Mouse (Mus musculus) myocyte (in vitro differentiated cells): ENCODE data around the gene Nsd2. TPM values are rescaled to one million over a fixed set of nuclear protein-coding genes. Genes with fewer than 3 reads are reported as not detected.

Experiments
- H3K27me3 ChIP-seq: one replicate; pipeline ENCODE4 v1.6.1; 2011; ENCODE audit not compliant: control insufficient read depth, insufficient read depth, insufficient read length
- H3K36me3 ChIP-seq: one replicate; pipeline ENCODE4 v1.6.1; 2011; ENCODE audit not compliant: control insufficient read depth, insufficient read depth
- H3K4me2 ChIP-seq: one replicate; pipeline ENCODE4 v1.6.1; 2011; ENCODE audit warnings: low read depth, control low read depth
- H3K4me3 ChIP-seq: one replicate; pipeline ENCODE4 v1.5.1; 2011; ENCODE audit warnings: mild to moderate bottlenecking, control low read depth, moderate library complexity
- H3K79me2 ChIP-seq: one replicate; pipeline ENCODE4 v1.6.1; 2011; ENCODE audit not compliant: control insufficient read depth, insufficient read depth
- H3ac ChIP-seq: one replicate; pipeline ENCODE4 v1.6.1; 2011; ENCODE audit not compliant: control insufficient read depth, insufficient read length
- CEBPB ChIP-seq: IDR thresholded peaks from 2 replicates; pipeline ENCODE4 v1.6.1; 2011; ENCODE audit warnings: mild to moderate bottlenecking, moderate library complexity; ENCODE audit not compliant: poor library complexity, insufficient read depth, severe bottlenecking
- E2F4 ChIP-seq: IDR thresholded peaks from one replicate; pipeline ENCODE4 v1.6.1; 2011; ENCODE audit warnings: mild to moderate bottlenecking, control low read depth, moderate library complexity; ENCODE audit not compliant: insufficient read depth
- MAX ChIP-seq: IDR thresholded peaks from one replicate; pipeline ENCODE4 v1.6.1; 2011; ENCODE audit warnings: low read depth, mild to moderate bottlenecking, control low read depth
- MYOD1 ChIP-seq, 3 experiments: IDR thresholded peaks; one replicate each; pipeline ENCODE4 v1.6.1; 2011; ENCODE audit warnings: control low read depth in 2 of 3, low read depth in 2 of 3, mild to moderate bottlenecking in 2 of 3, moderate library complexity in 1 of 3; ENCODE audit not compliant: insufficient read length in 2 of 3, control insufficient read depth in 1 of 3
- MYOG ChIP-seq, 3 experiments: IDR thresholded peaks; one replicate each; pipeline ENCODE4 v1.6.1; 2011; ENCODE audit warnings: control low read depth in 2 of 3, low read depth in 2 of 3, mild to moderate bottlenecking in 2 of 3; ENCODE audit not compliant: insufficient read length in 2 of 3, control insufficient read depth in 1 of 3, insufficient read depth in 1 of 3
- POLR2A ChIP-seq: IDR thresholded peaks from one replicate; pipeline ENCODE4 v1.6.1; 2011; ENCODE audit warnings: low read depth, mild to moderate bottlenecking, control low read depth, moderate library complexity; ENCODE audit not compliant: insufficient read length
- POLR2AphosphoS2 ChIP-seq: IDR thresholded peaks from one replicate; pipeline ENCODE4 v1.6.1; 2011; ENCODE audit warnings: low read depth, control low read depth; ENCODE audit not compliant: insufficient read length
- REST ChIP-seq: IDR thresholded peaks from one replicate; pipeline ENCODE4 v1.6.1; 2011; ENCODE audit warnings: mild to moderate bottlenecking, control low read depth, moderate library complexity; ENCODE audit not compliant: insufficient read depth, insufficient read length
- SRF ChIP-seq: IDR thresholded peaks from one replicate; pipeline ENCODE4 v1.6.1; 2011; ENCODE audit warnings: low read depth; ENCODE audit not compliant: control insufficient read depth, insufficient read length
- TCF12 ChIP-seq: IDR thresholded peaks from one replicate; pipeline ENCODE4 v1.6.1; 2011; ENCODE audit warnings: mild to moderate bottlenecking, control low read depth; ENCODE audit not compliant: poor library complexity, insufficient read depth, severe bottlenecking
- TCF3 ChIP-seq: IDR thresholded peaks from one replicate; pipeline ENCODE4 v1.6.1; 2011; ENCODE audit warnings: low read depth, control low read depth; ENCODE audit not compliant: insufficient read length
- USF1 ChIP-seq: IDR thresholded peaks from one replicate; pipeline ENCODE4 v1.6.1; 2011; ENCODE audit warnings: low read depth, mild to moderate bottlenecking, control low read depth, moderate library complexity
- polyA plus RNA-seq: library from polyadenylated mRNA; unstranded; fragments of >200 nt; fragmentation: generic; extraction: Trizol; gene quantifications from one replicate; pipeline ENCODE4 v1.2.1, GENCODE M21; 2012; ENCODE audit warnings: missing spikeins

Nsd2 gene
- polyA plus RNA-seq = 23.9 TPM

- Histone ChIP-seq H3K4me3 (peak within 1 kb of the TSS; percentile 54), H3K4me2 (peak within 1 kb of the TSS; percentile 98), H3K79me2 (peaks cover 39% of the 10 kb centered on the region), H3K36me3 (no peaks in the 10 kb centered on the region), H3K27me3 (no peaks in the 10 kb centered on the region), H3ac (peak within 1 kb of the TSS; percentile 89)
- TF ChIP-seq MYOG (IDR thresholded peaks at IDR 0.05; ENCODE audit: control insufficient read depth in 1 of 3, insufficient read depth in 1 of 3, insufficient read length in 2 of 3, low read depth in 2 of 3) (peak in 2 of 3 experiments; percentile 13 to 48), TCF12 (no peak), SRF (no peak), CEBPB (no peak), POLR2A (peak; percentile 63), POLR2AphosphoS2 (peak; percentile 48), REST (no peak), MYOD1 (IDR thresholded peaks at IDR 0.05; ENCODE audit: control insufficient read depth in 1 of 3, insufficient read length in 2 of 3, low read depth in 2 of 3) (peak in 2 of 3 experiments; percentile 30 to 58), E2F4 (peak; percentile 92)
Measured at GRCm38 (mm10) chr5:33819876-33820732, at the start of gene Nsd2. Nsd2 (plus strand) TSS chr5:33820725.

- H3K4me2 ChIP-seq = no peak overlapping the region
- TF ChIP-seq TCF12 (no peak), REST (no peak), MYOD1 (IDR thresholded peaks at IDR 0.05; ENCODE audit: control insufficient read depth in 1 of 3, insufficient read length in 2 of 3, low read depth in 2 of 3) (no peak), TCF3 (no peak), CEBPB (no peak), POLR2AphosphoS2 (no peak), E2F4 (no peak), SRF (no peak), MYOG (IDR thresholded peaks at IDR 0.05; ENCODE audit: control insufficient read depth in 1 of 3, insufficient read depth in 1 of 3, insufficient read length in 2 of 3, low read depth in 2 of 3) (no peak), USF1 (no peak), POLR2A (no peak)
- no peaks in the 10 kb centered on the region for H3K27me3 ChIP-seq
- H3ac ChIP-seq = no peak overlapping the region
- H3K36me3 ChIP-seq = peaks cover 7% of the 10 kb centered on the region
- peaks cover 9% of the 10 kb centered on the region for H3K79me2 ChIP-seq
- H3K4me3 ChIP-seq = no peak overlapping the region
Measured at GRCm38 (mm10) chr5:33777195-33777594, 43.3 kb upstream of the Nsd2 start.

GRCm38 (mm10) chr5:33781964-33782344 is 38.6 kb upstream of the Nsd2 start:
- Histone ChIP-seq H3ac (peak overlapping the region; percentile 67), H3K4me2 (peak overlapping the region; percentile 92), H3K27me3 (no peaks in the 10 kb centered on the region), H3K36me3 (peaks cover 7% of the 10 kb centered on the region), H3K79me2 (peaks cover 9% of the 10 kb centered on the region), H3K4me3 (peak overlapping the region; percentile 44)
- TF ChIP-seq TCF3 (no peak), USF1 (no peak), CEBPB (no peak), MYOD1 (IDR thresholded peaks at IDR 0.05; ENCODE audit: control insufficient read depth in 1 of 3, insufficient read length in 2 of 3, low read depth in 2 of 3) (no peak), POLR2A (no peak), REST (no peak), MYOG (IDR thresholded peaks at IDR 0.05; ENCODE audit: control insufficient read depth in 1 of 3, insufficient read depth in 1 of 3, insufficient read length in 2 of 3, low read depth in 2 of 3) (no peak), E2F4 (no peak), MAX (no peak), SRF (no peak), TCF12 (no peak), POLR2AphosphoS2 (no peak)

- peak within 1 kb of the TSS; percentile 92 for H3K4me2 ChIP-seq
- peak within 1 kb of the TSS; percentile 67 for H3ac ChIP-seq
- peak; percentile 23 for TF ChIP-seq SRF
- TF ChIP-seq MAX = no peak
- no peak for TF ChIP-seq USF1
- no peak for TF ChIP-seq CEBPB
- TF ChIP-seq POLR2AphosphoS2 = peak; percentile 70
- TF ChIP-seq TCF12 = no peak
- peak; percentile 83 for TF ChIP-seq POLR2A
- TF ChIP-seq MYOG (IDR thresholded peaks at IDR 0.05; ENCODE audit: control insufficient read depth in 1 of 3, insufficient read depth in 1 of 3, insufficient read length in 2 of 3, low read depth in 2 of 3) = peak in 2 of 3 experiments; percentile 14 to 24
- peak; percentile 7 for TF ChIP-seq REST
- peak; percentile 6 for TF ChIP-seq TCF3
- TF ChIP-seq MYOD1 (IDR thresholded peaks at IDR 0.05; ENCODE audit: control insufficient read depth in 1 of 3, insufficient read length in 2 of 3, low read depth in 2 of 3) = peak in 2 of 3 experiments; percentile 16 to 62
- peak; percentile 14 for TF ChIP-seq E2F4
- peak within 1 kb of the TSS; percentile 44 for H3K4me3 ChIP-seq
- H3K27me3 ChIP-seq = no peaks in the 10 kb centered on the region
- H3K79me2 ChIP-seq = peaks cover 9% of the 10 kb centered on the region
- peaks cover 4% of the 10 kb centered on the region for H3K36me3 ChIP-seq
Measured at GRCm38 (mm10) chr5:33782345-33782998, 38.1 kb upstream of the Nsd2 start, which contains the start of gene Letm1. Letm1 (minus strand) TSS chr5:33782817.
